Mouse (Mus musculus) liver, postnatal 0 days (tissue): ENCODE results near the gene Ralgapa2. TPM values are rescaled to one million over a fixed set of nuclear protein-coding genes. Genes with fewer than 3 reads are reported as not detected.

Source experiments
- ATAC-seq: fragments of 200-750 bp; cut with Nextera tagmentation; 2 replicates; pipeline ENCODE4 v1.8.0; 2017; ENCODE audit warnings: mild to moderate bottlenecking, moderate library complexity
- DNase-seq: peaks from one replicate; pipeline ENCODE4 v3.0.0-alpha.2; 2016
- H3K27ac ChIP-seq: fragments of 300-500 bp; sonication (generic); 2 replicates; pipeline ENCODE4 v1.5.1; 2014; ENCODE audit warnings: antibody characterized with exemption, moderate library complexity, mild to moderate bottlenecking, low read depth
- H3K27me3 ChIP-seq: fragments of 300-500 bp; sonication (generic); 2 replicates; pipeline ENCODE4 v1.6.1; 2014; ENCODE audit warnings: low read length, control low read depth, mixed read lengths; ENCODE audit not compliant: insufficient read depth
- H3K36me3 ChIP-seq: fragments of 300-500 bp; sonication (generic); replicated peaks from 2 replicates; pipeline ENCODE4 v1.6.1; 2014; ENCODE audit warnings: mild to moderate bottlenecking, control low read depth, low read length, moderate library complexity, mixed read lengths; ENCODE audit not compliant: insufficient read depth
- H3K4me1 ChIP-seq: fragments of 300-500 bp; sonication (generic); 2 replicates; pipeline ENCODE4 v1.6.1; 2014; ENCODE audit warnings: antibody characterized with exemption, mild to moderate bottlenecking, control low read depth; ENCODE audit not compliant: insufficient read depth
- H3K4me2 ChIP-seq: fragments of 300-500 bp; sonication (generic); 2 replicates; pipeline ENCODE4 v1.6.1; 2014; ENCODE audit warnings: low read depth, mild to moderate bottlenecking, low read length, moderate library complexity, mixed read lengths
- H3K4me3 ChIP-seq: fragments of 300-500 bp; sonication (generic); 2 replicates; pipeline ENCODE4 v1.5.1; 2014; ENCODE audit warnings: low read depth, low read length
- H3K9ac ChIP-seq: fragments of 300-500 bp; sonication (generic); replicated peaks from 2 replicates; pipeline ENCODE4 v1.6.1; 2014; ENCODE audit warnings: mild to moderate bottlenecking, moderate library complexity
- H3K9me3 ChIP-seq: fragments of 300-500 bp; sonication (generic); 2 replicates; pipeline ENCODE4 v1.6.1; 2016; ENCODE audit warnings: mild to moderate bottlenecking, control low read depth, low read length, mixed read lengths
- CTCF ChIP-seq: sonication (generic); IDR thresholded peaks from 2 replicates; pipeline ENCODE4 v1.5.1; 2016; ENCODE audit warnings: antibody characterized with exemption, low read depth
- EP300 ChIP-seq: IDR thresholded peaks from 2 replicates; pipeline ENCODE4 v1.6.1; 2016; ENCODE audit warnings: antibody characterized with exemption, low read depth, mild to moderate bottlenecking
- WGBS: fragments of 180-500 bp; shearing (Covaris S2); extraction: QIAGEN DNeasy Blood & Tissue Kit; methylation state at CpG from one replicate; pipeline ENCODE4 v1.1.7; 2014; ENCODE audit not compliant: insufficient replicate concordance; 5-methylcytosine and 5-hydroxymethylcytosine counted together
- polyA plus RNA-seq: library from polyadenylated mRNA; unstranded; fragments of >200 nt; fragmentation: Nextera tagmentation; extraction: Ambion mirVana; gene quantifications from 2 replicates; pipeline ENCODE4 v1.2.1, GENCODE M21; 2015

Gene Ralgapa2
- polyA plus RNA-seq, 1 experiment from 2014 or later, result 4.1 TPM

- no peak overlapping the region for H3K4me3 ChIP-seq
- no peak overlapping the region for H3K27ac ChIP-seq
- no peak overlapping the region for H3K4me2 ChIP-seq
- peaks cover 13% of the 10 kb centered on the region for H3K36me3 ChIP-seq
- WGBS, result 83% methylated on average over 2 of the region's 2 CpGs
- H3K9ac ChIP-seq, result no peak overlapping the region
- no peak for TF ChIP-seq EP300
- TF ChIP-seq CTCF, result no peak
- no peaks in the 10 kb centered on the region for H3K27me3 ChIP-seq
- ATAC-seq (no peak), DNase-seq (no peak)
- no peaks in the 10 kb centered on the region for H3K9me3 ChIP-seq
- no peaks in the 10 kb centered on the region for H3K4me1 ChIP-seq
These were observed 191.5 kb downstream of the Ralgapa2 start for GRCm38 (mm10) chr2:146320666-146321065.

GRCm38 (mm10) chr2:146314751-146315150 lies 197.4 kb downstream of the Ralgapa2 start:
- Histone ChIP-seq H3K9ac (no peak overlapping the region), H3K4me2 (no peak overlapping the region), H3K27ac (no peak overlapping the region), H3K4me1 (no peaks in the 10 kb centered on the region), H3K27me3 (no peaks in the 10 kb centered on the region), H3K36me3 (no peaks in the 10 kb centered on the region; the same call in 1 of the 2 replicates), H3K4me3 (no peak overlapping the region), H3K9me3 (no peaks in the 10 kb centered on the region)
- no peak for TF ChIP-seq CTCF
- WGBS, result 56% methylated on average over 5 of the region's 5 CpGs
- ATAC-seq (no peak), DNase-seq (no peak)

- H3K9ac ChIP-seq, result no peak overlapping the region
- no peak overlapping the region for H3K27ac ChIP-seq
- DNase-seq, result no peak
- no peaks in the 10 kb centered on the region; the same call in 1 of the 2 replicates for H3K36me3 ChIP-seq
- 75% methylated on average over 4 of the region's 4 CpGs for WGBS
- H3K4me3 ChIP-seq, result no peak overlapping the region
- no peak overlapping the region for H3K4me2 ChIP-seq
- H3K9me3 ChIP-seq, result no peaks in the 10 kb centered on the region
- TF ChIP-seq EP300 (no peak), CTCF (no peak)
- ATAC-seq, result no peak
- H3K4me1 ChIP-seq, result no peaks in the 10 kb centered on the region
- no peaks in the 10 kb centered on the region for H3K27me3 ChIP-seq
These were observed 198.3 kb downstream of the Ralgapa2 start for GRCm38 (mm10) chr2:146313811-146314210.

- Histone ChIP-seq H3K4me3 (no peak overlapping the region), H3K9me3 (no peaks in the 10 kb centered on the region), H3K9ac (no peak overlapping the region), H3K4me2 (no peak overlapping the region), H3K27ac (peak overlapping the region; percentile 55), H3K36me3 (no peaks in the 10 kb centered on the region; the same call in 1 of the 2 replicates), H3K4me1 (no peaks in the 10 kb centered on the region), H3K27me3 (no peaks in the 10 kb centered on the region)
- no peak for DNase-seq
- TF ChIP-seq CTCF, result no peak
- no peak for TF ChIP-seq EP300
- no peak for ATAC-seq
- 66% methylated on average over 3 of the region's 3 CpGs for WGBS
These were observed 201.4 kb downstream of the Ralgapa2 start for GRCm38 (mm10) chr2:146310760-146311159.

- H3K9me3 ChIP-seq, result no peaks in the 10 kb centered on the region
- H3K4me2 ChIP-seq, result no peak overlapping the region
- no peaks in the 10 kb centered on the region for H3K27me3 ChIP-seq
- ATAC-seq (peak; percentile 56), DNase-seq (peak; percentile 33)
- H3K36me3 ChIP-seq, result no peaks in the 10 kb centered on the region; the same call in 1 of the 2 replicates
- no peak overlapping the region for H3K4me3 ChIP-seq
- TF ChIP-seq CTCF (peak; percentile 45), EP300 (no peak)
- peak overlapping the region; percentile 55 for H3K27ac ChIP-seq
- WGBS, result 48% methylated on average over 6 of the region's 6 CpGs
- no peaks in the 10 kb centered on the region for H3K4me1 ChIP-seq
- no peak overlapping the region for H3K9ac ChIP-seq
These were observed 201.9 kb downstream of the Ralgapa2 start for GRCm38 (mm10) chr2:146310291-146310690.

GRCm38 (mm10) chr2:146309413-146309812 lies 202.7 kb downstream of the Ralgapa2 start:
- ATAC-seq (no peak), DNase-seq (no peak)
- Histone ChIP-seq H3K4me2 (no peak overlapping the region), H3K36me3 (peaks cover 4% of the 10 kb centered on the region), H3K4me1 (no peaks in the 10 kb centered on the region), H3K9me3 (no peaks in the 10 kb centered on the region), H3K4me3 (no peak overlapping the region), H3K27me3 (no peaks in the 10 kb centered on the region), H3K9ac (no peak overlapping the region), H3K27ac (no peak overlapping the region)
- no peak for TF ChIP-seq EP300
- TF ChIP-seq CTCF, result no peak
- 90% methylated on average over 2 of the region's 2 CpGs for WGBS

GRCm38 (mm10) chr2:146307060-146307459 lies 205.1 kb downstream of the Ralgapa2 start:
- H3K27ac ChIP-seq, result no peak overlapping the region
- H3K36me3 ChIP-seq, result peaks cover 4% of the 10 kb centered on the region; the same call in 1 of the 2 replicates
- ATAC-seq, result no peak
- H3K4me3 ChIP-seq, result no peak overlapping the region
- H3K27me3 ChIP-seq, result no peaks in the 10 kb centered on the region
- H3K4me1 ChIP-seq, result no peaks in the 10 kb centered on the region
- H3K9me3 ChIP-seq, result no peaks in the 10 kb centered on the region
- 66% methylated on average over 3 of the region's 3 CpGs for WGBS
- no peak for DNase-seq
- H3K4me2 ChIP-seq, result no peak overlapping the region
- no peak overlapping the region for H3K9ac ChIP-seq
- TF ChIP-seq CTCF, result no peak
- TF ChIP-seq EP300, result no peak
